Mouse (Mus musculus) kidney, postnatal 0 days (tissue): ENCODE results near the gene Fam174a. TPM values are rescaled to one million over a fixed set of nuclear protein-coding genes. Genes with fewer than 3 reads are reported as not detected.
A peak's percentile ranks its signal among the peaks of the same experiment; 100 is the strongest.

Experiments used
- ATAC-seq: fragments of 200-750 bp; cut with Nextera tagmentation; replicated peaks from 2 replicates; pipeline ENCODE4 v1.8.0; 2017; ENCODE audit warnings: low read depth, moderate number of reproducible peaks, moderate TSS enrichment, moderate library complexity; ENCODE audit not compliant: low FRiP score
- DNase-seq: peaks from one replicate; pipeline ENCODE4 v3.0.0-alpha.2; 2016; ENCODE audit warnings: low spot score
- H3K27ac ChIP-seq: fragments of 300-500 bp; sonication (generic); 2 replicates; pipeline ENCODE4 v1.5.1; 2014; ENCODE audit warnings: mild to moderate bottlenecking
- H3K27me3 ChIP-seq: fragments of 300-500 bp; sonication (generic); 2 replicates; pipeline ENCODE4 v1.6.1; 2014; ENCODE audit warnings: low read length, mixed read lengths; ENCODE audit not compliant: insufficient read depth
- H3K36me3 ChIP-seq: fragments of 300-500 bp; sonication (generic); 2 replicates; pipeline ENCODE4 v1.6.1; 2014; ENCODE audit warnings: low read length, mixed read lengths; ENCODE audit not compliant: insufficient read depth
- H3K4me1 ChIP-seq: fragments of 300-500 bp; sonication (generic); replicated peaks from 2 replicates; pipeline ENCODE4 v1.6.1; 2014; ENCODE audit warnings: antibody characterized with exemption, low read length, mixed read lengths; ENCODE audit not compliant: insufficient read depth
- H3K4me2 ChIP-seq: fragments of 300-500 bp; sonication (generic); 2 replicates; pipeline ENCODE4 v1.6.1; 2014; ENCODE audit warnings: mild to moderate bottlenecking, low read length, moderate library complexity, mixed read lengths
- H3K4me3 ChIP-seq: fragments of 300-500 bp; sonication (generic); replicated peaks from 2 replicates; pipeline ENCODE4 v1.5.1; 2014; ENCODE audit warnings: low read depth, low read length
- H3K9ac ChIP-seq: fragments of 300-500 bp; sonication (generic); 2 replicates; pipeline ENCODE4 v1.6.1; 2014; ENCODE audit warnings: low read depth, low read length
- H3K9me3 ChIP-seq: fragments of 300-500 bp; sonication (generic); replicated peaks from 2 replicates; pipeline ENCODE4 v1.6.1; 2016; ENCODE audit warnings: low read length, inconsistent platforms, mixed read lengths
- CTCF ChIP-seq: IDR thresholded peaks from 2 replicates; pipeline ENCODE4 v1.5.1; 2016; ENCODE audit warnings: antibody characterized with exemption, low read depth, mild to moderate bottlenecking, moderate library complexity
- WGBS: fragments of 180-500 bp; shearing (Covaris S2); extraction: QIAGEN DNeasy Blood & Tissue Kit; methylation state at CpG from one replicate; pipeline ENCODE4 v1.1.7; 2014; 5-methylcytosine and 5-hydroxymethylcytosine counted together
- polyA plus RNA-seq: library from polyadenylated mRNA; unstranded; fragments of >200 nt; fragmentation: Nextera tagmentation; extraction: Ambion mirVana; gene quantifications from 2 replicates; pipeline ENCODE4 v1.2.1, GENCODE M21; 2015

Fam174a gene
- polyA plus RNA-seq: 43.3 and 47.6 TPM in 2 replicates

DNA sequence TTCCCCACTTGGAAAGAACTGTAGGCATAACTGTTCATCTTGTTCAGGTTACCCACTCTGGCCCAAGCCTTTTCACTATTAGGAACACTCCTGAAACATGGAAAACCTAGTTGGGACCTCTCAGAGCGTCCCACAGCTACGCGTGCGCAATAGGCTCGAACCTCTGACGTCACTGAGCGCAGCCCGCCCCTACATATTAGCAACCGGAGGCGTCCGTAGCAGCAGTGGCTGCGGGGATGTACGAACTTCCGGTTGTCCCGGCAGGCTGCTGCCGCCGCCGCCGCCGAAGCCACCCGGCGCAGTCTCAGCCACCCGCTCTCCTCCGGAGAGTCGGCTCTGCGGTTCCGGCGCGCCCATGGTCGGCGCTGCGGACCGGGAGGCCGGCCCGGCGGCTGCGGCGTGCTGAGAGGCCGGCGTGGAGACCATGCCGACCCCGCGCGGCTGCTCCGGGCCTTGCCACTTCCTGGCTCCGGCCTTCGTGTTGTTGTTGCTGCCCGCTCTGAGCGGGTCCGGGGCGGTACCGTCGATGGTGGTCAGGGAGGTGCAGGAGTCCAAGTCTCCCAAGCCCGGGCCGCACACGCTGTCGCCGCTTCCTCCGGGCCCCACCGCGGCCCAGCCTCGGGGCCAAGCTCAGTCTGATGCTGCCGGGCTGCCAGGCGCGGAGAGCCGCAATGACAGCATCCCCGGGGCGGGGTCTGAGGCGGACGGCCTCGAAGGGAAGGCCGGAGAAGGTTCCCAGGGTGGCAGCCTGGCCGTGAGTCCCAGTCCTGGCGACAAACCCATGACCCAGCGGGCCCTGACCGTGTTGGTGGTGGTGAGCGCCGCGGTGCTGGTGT, at the start of gene Fam174a:
Fam174a (plus strand) TSS at position 231 of the 836 bp plus-strand sequence.
- TF ChIP-seq CTCF: no peak
- no peaks in the 10 kb centered on the region for H3K9me3 ChIP-seq
- WGBS: under 1% methylated on average over 74 of the region's 79 CpGs
- peak within 1 kb of the TSS; percentile 84 for H3K27ac ChIP-seq
- peak within 1 kb of the TSS; percentile 93 for H3K9ac ChIP-seq
- H3K27me3 ChIP-seq: no peaks in the 10 kb centered on the region
- H3K4me3 ChIP-seq: peak within 1 kb of the TSS; percentile 83
- peaks cover 5% of the 10 kb centered on the region; the same call in 1 of the 2 replicates for H3K4me1 ChIP-seq
- DNase-seq: peak; percentile 97
- ATAC-seq: peak; percentile 99
- peak within 1 kb of the TSS; percentile 93 for H3K4me2 ChIP-seq
- no peaks in the 10 kb centered on the region for H3K36me3 ChIP-seq

GRCm38 (mm10) chr1:95263843-95264242, 49.6 kb upstream of the Fam174a start:
- H3K36me3 ChIP-seq: no peaks in the 10 kb centered on the region
- no peak overlapping the region for H3K4me2 ChIP-seq
- WGBS: 51% methylated on average over 2 of the region's 2 CpGs
- H3K27me3 ChIP-seq: no peaks in the 10 kb centered on the region
- ATAC-seq (no peak), DNase-seq (no peak)
- no peak for TF ChIP-seq CTCF
- H3K9me3 ChIP-seq: no peaks in the 10 kb centered on the region
- H3K27ac ChIP-seq: no peak overlapping the region
- H3K4me1 ChIP-seq: no peaks in the 10 kb centered on the region
- H3K4me3 ChIP-seq: no peak overlapping the region
- no peak overlapping the region for H3K9ac ChIP-seq

DNA sequence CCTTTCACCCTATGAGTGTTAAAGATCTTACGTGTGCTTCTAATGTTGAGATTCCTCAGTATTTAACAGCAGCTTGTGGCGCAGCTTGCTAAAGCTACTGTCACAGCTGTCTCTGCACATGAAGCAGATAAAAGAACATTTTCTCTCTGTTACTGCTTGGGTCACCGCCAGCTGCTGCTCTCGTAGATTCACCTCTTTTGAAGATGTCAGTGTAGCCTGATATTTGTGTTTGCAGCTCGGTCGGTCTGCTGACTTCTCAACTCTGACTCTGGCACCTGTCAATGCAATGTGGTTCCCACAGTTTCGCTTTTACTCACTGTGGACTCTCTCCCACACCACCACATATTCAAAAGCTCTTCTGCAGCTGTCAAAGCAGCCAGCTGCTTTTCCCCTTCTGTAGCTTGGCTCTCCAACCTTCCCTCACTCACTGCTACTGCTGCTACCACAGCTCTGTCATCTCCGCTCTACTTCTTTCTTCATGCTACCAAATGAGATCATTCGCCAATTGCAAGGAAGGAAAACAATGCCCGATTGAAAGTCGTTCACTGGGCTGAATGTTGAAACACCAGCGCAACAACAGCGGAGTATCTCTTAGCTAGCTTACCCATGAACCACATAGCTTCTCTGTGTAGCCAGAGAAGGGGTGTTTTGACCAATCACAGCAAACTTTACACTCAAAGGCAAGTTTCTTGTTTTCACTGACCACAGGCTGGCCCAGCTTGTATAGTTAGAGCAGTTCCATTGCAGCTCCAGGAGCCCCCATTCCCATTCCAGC, 45.3 kb upstream of the Fam174a start:
- peak; percentile 4 for DNase-seq
- Histone ChIP-seq H3K4me3 (no peak overlapping the region), H3K9ac (no peak overlapping the region), H3K4me1 (no peaks in the 10 kb centered on the region), H3K27me3 (no peaks in the 10 kb centered on the region), H3K4me2 (no peak overlapping the region), H3K36me3 (no peaks in the 10 kb centered on the region), H3K27ac (no peak overlapping the region), H3K9me3 (no peaks in the 10 kb centered on the region)
- TF ChIP-seq CTCF: no peak
- 65% methylated on average over 13 of the region's 13 CpGs for WGBS
- no peak for ATAC-seq

- no peaks in the 10 kb centered on the region for H3K36me3 ChIP-seq
- H3K27me3 ChIP-seq: no peaks in the 10 kb centered on the region
- WGBS: 41% methylated on average over 1 of the region's 1 CpGs
- no peak overlapping the region for H3K27ac ChIP-seq
- no peaks in the 10 kb centered on the region for H3K9me3 ChIP-seq
- ATAC-seq: no peak
- H3K4me3 ChIP-seq: no peak overlapping the region
- H3K4me2 ChIP-seq: no peak overlapping the region
- no peak for DNase-seq
- no peak for TF ChIP-seq CTCF
- H3K4me1 ChIP-seq: no peaks in the 10 kb centered on the region
- no peak overlapping the region for H3K9ac ChIP-seq
These were observed 40.1 kb upstream of the Fam174a start for GRCm38 (mm10) chr1:95273321-95273720.

DNA sequence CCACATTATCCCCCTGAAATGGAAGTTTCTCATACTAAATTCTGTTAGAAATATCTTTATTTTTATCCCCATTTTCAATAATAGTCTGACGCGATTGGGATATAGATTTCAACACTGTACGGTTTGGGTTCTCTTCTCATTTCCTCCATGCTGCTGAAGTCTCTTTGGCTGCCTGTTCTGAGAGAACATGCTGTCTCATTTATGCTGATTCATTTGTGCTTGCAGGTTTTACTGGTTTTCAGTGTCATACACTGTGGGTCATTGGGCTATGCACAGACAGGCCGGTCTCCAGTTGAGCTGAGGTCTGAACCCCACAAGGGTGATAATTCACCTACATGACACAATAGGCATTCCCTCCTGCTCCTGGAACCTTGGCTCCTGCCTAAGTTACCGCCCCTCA, 5.1 kb upstream of the Fam174a start:
- no peaks in the 10 kb centered on the region for H3K4me1 ChIP-seq
- TF ChIP-seq CTCF: no peak
- no peaks in the 10 kb centered on the region for H3K9me3 ChIP-seq
- no peak overlapping the region for H3K9ac ChIP-seq
- no peaks in the 10 kb centered on the region for H3K36me3 ChIP-seq
- WGBS: 60% methylated on average over 5 of the region's 5 CpGs
- H3K4me2 ChIP-seq: no peak overlapping the region
- H3K4me3 ChIP-seq: no peak overlapping the region
- no peaks in the 10 kb centered on the region for H3K27me3 ChIP-seq
- no peak overlapping the region for H3K27ac ChIP-seq
- DNase-seq: no peak
- no peak for ATAC-seq

GRCm38 (mm10) chr1:95314229-95314555, 769 bp downstream of the Fam174a start:
- Histone ChIP-seq H3K4me2 (peak overlapping the region; percentile 93), H3K9me3 (no peaks in the 10 kb centered on the region), H3K36me3 (no peaks in the 10 kb centered on the region), H3K27ac (peak overlapping the region; percentile 84), H3K9ac (peak overlapping the region; percentile 93), H3K4me1 (peaks cover 5% of the 10 kb centered on the region; the same call in 1 of the 2 replicates), H3K27me3 (no peaks in the 10 kb centered on the region), H3K4me3 (peak overlapping the region; percentile 83)
- TF ChIP-seq CTCF: no peak
- ATAC-seq: no peak
- WGBS: 2% methylated on average over 6 of the region's 6 CpGs
- peak; percentile 24 for DNase-seq
